Mouse (Mus musculus) heart, embryonic 14.5 days (tissue): Measurements from ENCODE around the gene Cdh3. TPM values are rescaled to one million over a fixed set of nuclear protein-coding genes. Genes with fewer than 3 reads are reported as not detected.

Source experiments
- ATAC-seq: fragments of 200-750 bp; cut with Nextera tagmentation; 2 replicates; pipeline ENCODE4 v1.8.0; 2017; ENCODE audit warnings: low read depth, moderate TSS enrichment; ENCODE audit not compliant: insufficient number of reproducible peaks, insufficient read depth, low FRiP score
- H3K27ac ChIP-seq, 2 experiments: fragments of 200-500 bp in 1 of 2; fragments of 300-500 bp in 1 of 2; sonication (generic) in 1 of 2; replicated peaks in 1 of 2; 2 replicates each; pipeline ENCODE4 v1.5.1; 2012 to 2014; ENCODE audit warnings: low read depth in 2 of 2, low read length in 2 of 2, control low read depth in 1 of 2, mild to moderate bottlenecking in 1 of 2, mixed read lengths in 1 of 2; ENCODE audit not compliant: control insufficient read depth in 1 of 2, insufficient read depth in 1 of 2
- H3K27me3 ChIP-seq: fragments of 300-500 bp; sonication (generic); 2 replicates; pipeline ENCODE4 v1.6.1; 2014; ENCODE audit warnings: mild to moderate bottlenecking, low read length, control low read depth; ENCODE audit not compliant: control insufficient read depth, insufficient read depth
- H3K36me3 ChIP-seq: fragments of 300-500 bp; sonication (generic); 2 replicates; pipeline ENCODE4 v1.6.1; 2014; ENCODE audit warnings: mild to moderate bottlenecking, control low read depth, low read length, mixed read lengths; ENCODE audit not compliant: control insufficient read depth, insufficient read depth
- H3K4me1 ChIP-seq, 2 experiments: fragments of 200-500 bp in 1 of 2; fragments of 300-500 bp in 1 of 2; sonication (generic) in 1 of 2; 2 replicates each; pipeline ENCODE4 v1.6.1; 2012 to 2014; ENCODE audit warnings: low read length in 2 of 2, control low read depth in 1 of 2, mixed read lengths in 1 of 2; ENCODE audit not compliant: control insufficient read depth in 2 of 2, insufficient read depth in 2 of 2
- H3K4me2 ChIP-seq: fragments of 300-500 bp; sonication (generic); 2 replicates; pipeline ENCODE4 v1.6.1; 2014; ENCODE audit warnings: mild to moderate bottlenecking, low read length
- H3K4me3 ChIP-seq, 2 experiments: fragments of 200-500 bp in 1 of 2; fragments of 300-500 bp in 1 of 2; sonication (generic) in 1 of 2; 2 replicates each; pipeline ENCODE4 v1.5.1; 2012 to 2014; ENCODE audit warnings: low read length in 2 of 2, mild to moderate bottlenecking in 2 of 2, control low read depth in 1 of 2, low read depth in 1 of 2, moderate library complexity in 1 of 2; ENCODE audit not compliant: control insufficient read depth in 1 of 2, insufficient read depth in 1 of 2
- H3K9ac ChIP-seq: fragments of 300-500 bp; sonication (generic); 2 replicates; pipeline ENCODE4 v1.6.1; 2014; ENCODE audit warnings: mild to moderate bottlenecking, low read length
- H3K9me3 ChIP-seq: fragments of 300-500 bp; sonication (generic); 2 replicates; pipeline ENCODE4 v1.6.1; 2016; ENCODE audit warnings: low read length, control low read depth; ENCODE audit not compliant: control insufficient read depth
- WGBS: fragments of 180-500 bp; shearing (Covaris S2); extraction: QIAGEN DNeasy Blood & Tissue Kit; methylation state at CpG from one replicate; pipeline ENCODE4 v1.1.7; 2014; 5-methylcytosine and 5-hydroxymethylcytosine counted together
- polyA plus RNA-seq: library from polyadenylated mRNA; unstranded; fragments of >200 nt; fragmentation: Nextera tagmentation; extraction: Ambion mirVana; gene quantifications from 2 replicates; pipeline ENCODE4 v1.2.1, GENCODE M21; 2014

Gene Cdh3
- polyA plus RNA-seq, 1 experiment from 2014 or later: 15.0 TPM

GRCm38 (mm10) chr8:106556068-106556645, 45.5 kb downstream of the Cdh3 start:
- Histone ChIP-seq H3K4me3 (no peak overlapping the region), H3K4me2 (no peak overlapping the region), H3K27me3 (no peaks in the 10 kb centered on the region), H3K27ac (no peak overlapping the region), H3K9me3 (peaks cover 5% of the 10 kb centered on the region; the same call in 1 of the 2 replicates), H3K36me3 (peaks cover 66% of the 10 kb centered on the region), H3K4me1 (peaks cover 0 to 3% of the 10 kb centered on the region in 2 experiments; a peak in 2 of 4 replicates), H3K9ac (no peak overlapping the region)
- ATAC-seq: no peak
- WGBS: 66% methylated on average over 7 of the region's 7 CpGs

DNA sequence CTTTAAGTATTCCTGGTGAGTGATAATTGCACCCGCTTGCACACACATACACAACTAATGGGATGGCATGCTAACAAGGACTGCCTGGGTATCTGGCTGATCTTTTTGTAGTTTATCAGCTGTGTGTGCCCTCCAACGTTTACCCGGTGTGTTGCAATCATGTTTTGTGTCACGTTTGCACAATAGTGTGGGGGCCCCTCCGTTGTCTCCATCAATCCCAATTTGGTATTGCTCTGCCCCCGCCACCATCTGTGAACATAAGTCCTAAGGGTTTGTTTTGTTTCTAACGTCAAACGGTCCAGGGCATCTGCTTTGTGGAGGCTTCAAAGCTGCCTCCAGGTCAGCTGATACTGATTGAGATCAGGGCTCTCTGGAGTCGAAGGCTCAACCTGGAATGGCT, 49.2 kb downstream of the Cdh3 start:
- H3K9ac ChIP-seq: no peak overlapping the region
- H3K27ac ChIP-seq: no peak overlapping the region
- H3K4me2 ChIP-seq: no peak overlapping the region
- H3K4me1 ChIP-seq: peaks cover 0 to 9% of the 10 kb centered on the region in 2 experiments; a peak in 3 of 4 replicates
- peaks cover 33% of the 10 kb centered on the region for H3K36me3 ChIP-seq
- WGBS: 47% methylated on average over 9 of the region's 9 CpGs
- H3K4me3 ChIP-seq: no peak overlapping the region
- peaks cover 5% of the 10 kb centered on the region; the same call in 1 of the 2 replicates for H3K9me3 ChIP-seq
- ATAC-seq: no peak
- no peaks in the 10 kb centered on the region for H3K27me3 ChIP-seq

GRCm38 (mm10) chr8:106561097-106561865, 50.6 kb downstream of the Cdh3 start:
- Histone ChIP-seq H3K36me3 (peaks cover 21% of the 10 kb centered on the region), H3K27me3 (no peaks in the 10 kb centered on the region), H3K9me3 (peaks cover 5% of the 10 kb centered on the region; the same call in 1 of the 2 replicates), H3K4me3 (no peak overlapping the region), H3K27ac (no peak overlapping the region; a peak in 1 of 4 replicates), H3K4me1 (peaks cover 0 to 9% of the 10 kb centered on the region in 2 experiments; a peak in 3 of 4 replicates), H3K9ac (no peak overlapping the region), H3K4me2 (peak overlapping the region; percentile 24)
- ATAC-seq: peak; percentile 43; the same call in 1 of the 2 replicates
- 22% methylated on average over 21 of the region's 21 CpGs for WGBS

- Histone ChIP-seq H3K4me3 (no peak overlapping the region), H3K27me3 (no peaks in the 10 kb centered on the region), H3K4me1 (peaks cover 0 to 9% of the 10 kb centered on the region in 2 experiments; a peak in 3 of 4 replicates), H3K4me2 (no peak overlapping the region), H3K9ac (no peak overlapping the region), H3K9me3 (no peaks in the 10 kb centered on the region), H3K27ac (no peak overlapping the region), H3K36me3 (no peaks in the 10 kb centered on the region)
- WGBS: 84% methylated on average over 3 of the region's 3 CpGs
- no peak for ATAC-seq
Observed at GRCm38 (mm10) chr8:106563691-106564182, 53.0 kb downstream of the Cdh3 start.

DNA sequence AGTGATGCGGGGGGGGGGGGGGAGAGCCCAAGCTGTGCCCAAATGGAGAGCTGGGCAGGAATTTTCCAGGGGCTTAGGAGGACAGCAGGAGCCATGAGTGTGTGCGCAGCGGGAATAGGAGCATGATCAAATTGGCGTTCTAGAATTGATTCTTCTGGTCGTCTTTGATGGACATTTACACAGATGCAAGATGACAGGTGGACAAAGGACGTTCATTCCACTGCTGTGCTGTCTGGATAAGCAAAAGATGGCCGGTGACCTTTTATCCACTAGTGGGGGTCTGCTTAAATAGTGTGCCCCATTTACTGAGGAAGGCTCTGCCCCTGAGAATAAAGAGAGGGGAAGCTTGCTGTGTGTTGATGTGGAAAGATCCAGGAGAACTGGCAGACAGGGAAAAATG, 58.3 kb downstream of the Cdh3 start:
- 75% methylated on average over 7 of the region's 7 CpGs for WGBS
- no peak for ATAC-seq
- H3K4me2 ChIP-seq: no peak overlapping the region
- H3K4me1 ChIP-seq: no peaks in the 10 kb centered on the region; a peak in 1 of 4 replicates
- H3K9ac ChIP-seq: no peak overlapping the region
- no peak overlapping the region for H3K27ac ChIP-seq
- H3K36me3 ChIP-seq: no peaks in the 10 kb centered on the region
- H3K9me3 ChIP-seq: no peaks in the 10 kb centered on the region
- no peaks in the 10 kb centered on the region for H3K27me3 ChIP-seq
- H3K4me3 ChIP-seq: no peak overlapping the region

- no peaks in the 10 kb centered on the region for H3K27me3 ChIP-seq
- H3K27ac ChIP-seq: no peak overlapping the region
- no peak overlapping the region for H3K4me3 ChIP-seq
- no peaks in the 10 kb centered on the region; a peak in 1 of 4 replicates for H3K4me1 ChIP-seq
- H3K4me2 ChIP-seq: no peak overlapping the region
- ATAC-seq: no peak
- no peaks in the 10 kb centered on the region for H3K9me3 ChIP-seq
- no peaks in the 10 kb centered on the region for H3K36me3 ChIP-seq
- no peak overlapping the region for H3K9ac ChIP-seq
- WGBS: 90% methylated on average over 4 of the region's 4 CpGs
Observed at GRCm38 (mm10) chr8:106570386-106570785, 59.7 kb downstream of the Cdh3 start.

DNA sequence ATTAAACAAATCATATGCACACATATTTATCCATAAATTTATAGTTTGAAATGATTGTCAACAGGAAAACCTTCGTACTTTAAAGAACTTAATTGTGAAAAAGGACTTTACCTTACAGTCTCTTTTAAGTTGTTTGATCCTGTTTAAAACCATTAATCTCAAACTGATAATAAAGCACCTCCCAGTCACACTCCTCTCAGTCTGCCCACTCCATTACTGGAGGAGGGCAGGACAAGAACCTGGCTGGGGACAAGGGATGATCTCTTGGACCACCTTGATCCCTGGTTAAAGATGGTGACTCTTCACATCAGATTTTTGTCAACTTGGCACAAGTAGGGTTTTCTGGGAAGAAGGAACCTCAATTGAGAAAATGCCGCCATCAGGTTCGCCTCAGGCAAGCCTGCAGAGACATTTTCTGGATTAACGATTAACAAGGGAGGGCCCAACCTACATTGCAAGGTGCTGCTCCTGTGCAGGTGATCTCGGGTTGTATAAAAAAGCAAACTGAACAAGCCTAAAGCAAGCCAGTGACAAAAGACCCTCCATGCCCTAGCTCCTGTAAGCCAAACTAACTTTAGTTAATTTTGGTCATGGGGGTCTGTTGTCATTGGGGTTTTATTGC, 61.0 kb downstream of the Cdh3 start:
- Histone ChIP-seq H3K4me2 (no peak overlapping the region), H3K4me3 (no peak overlapping the region), H3K9ac (no peak overlapping the region), H3K9me3 (no peaks in the 10 kb centered on the region), H3K27ac (no peak overlapping the region), H3K4me1 (no peaks in the 10 kb centered on the region; a peak in 1 of 4 replicates), H3K27me3 (no peaks in the 10 kb centered on the region), H3K36me3 (no peaks in the 10 kb centered on the region)
- 78% methylated on average over 5 of the region's 5 CpGs for WGBS
- ATAC-seq: no peak
